In genomic region chr9:24351402-24351801, GRCm38 (mm10) we compare ENCODE assay signal across 25 mouse cellular contexts.
DNase-seq lines count a peak whose midpoint lies in the region; ATAC-seq and TF ChIP-seq lines count a peak whose summit lies in the region.
"Had no signal": no experiment of that assay in that cellular context is flagged by ENCODE, and none has a peak within 500 bp of the region (broad histone marks: within the 10 kb centered on the region; RNA-seq: fewer than 3 reads in every experiment).

No protein-coding gene starts in this region.

- H3K4me3 ChIP-seq in hindbrain, embryonic 13.5 days: no peak overlapping the region
- H3K4me3 ChIP-seq in hindbrain, embryonic 10.5 days: no peak overlapping the region
- H3K4me3 ChIP-seq in stomach, embryonic 14.5 days (ENCODE audit: low read depth, low read length): no peak overlapping the region
- no peak overlapping the region for H3K4me3 ChIP-seq in stomach, postnatal 0 days (ENCODE audit: low read depth, low read length)
- H3K4me3 ChIP-seq: embryonic facial prominence, embryonic 10.5 days; embryonic facial prominence, embryonic 12.5 days; forebrain, embryonic 13.5 days; forebrain, embryonic 15.5 days had no signal

- no peak overlapping the region for H3K9ac ChIP-seq in hindbrain, embryonic 13.5 days
- H3K9ac ChIP-seq in stomach, embryonic 14.5 days (replicated peaks; ENCODE audit: low read depth, low read length): no peak overlapping the region
- H3K9ac ChIP-seq in stomach, postnatal 0 days (ENCODE audit: low read length): no peak overlapping the region
- H3K9ac ChIP-seq: embryonic facial prominence, embryonic 12.5 days; forebrain, embryonic 13.5 days; forebrain, embryonic 15.5 days had no signal

- H3K4me2 ChIP-seq in hindbrain, embryonic 13.5 days: no peak overlapping the region
- no peak overlapping the region for H3K4me2 ChIP-seq in stomach, embryonic 14.5 days (replicated peaks; ENCODE audit: low read depth, low read length)
- H3K4me2 ChIP-seq in stomach, postnatal 0 days (replicated peaks; ENCODE audit: low read depth): no peak overlapping the region
- H3K4me2 ChIP-seq: embryonic facial prominence, embryonic 12.5 days; forebrain, embryonic 13.5 days; forebrain, embryonic 15.5 days had no signal

- no peaks in the 10 kb centered on the region for H3K9me3 ChIP-seq in hindbrain, embryonic 13.5 days
- no peaks in the 10 kb centered on the region for H3K9me3 ChIP-seq in hindbrain, embryonic 10.5 days
- no peaks in the 10 kb centered on the region for H3K9me3 ChIP-seq in stomach, embryonic 14.5 days (ENCODE audit: control insufficient read depth, low read depth, low read length)
- H3K9me3 ChIP-seq in stomach, postnatal 0 days (ENCODE audit: control insufficient read depth, low read length): no peaks in the 10 kb centered on the region
- H3K9me3 ChIP-seq: embryonic facial prominence, embryonic 10.5 days; embryonic facial prominence, embryonic 12.5 days; forebrain, embryonic 13.5 days; forebrain, embryonic 15.5 days; G1E had no signal

- WGBS in hindbrain, embryonic 13.5 days: 91% methylated on average over 3 of the region's 3 CpGs
- WGBS in hindbrain, embryonic 10.5 days: 91% methylated on average over 3 of the region's 3 CpGs
- 85% methylated on average over 3 of the region's 3 CpGs for WGBS in stomach, embryonic 14.5 days
- 100% methylated on average over 3 of the region's 3 CpGs for WGBS in stomach, postnatal 0 days

- intact Hi-C loops in heart, postnatal 25 days (cut with DNase I): no loop called here

- H3K27ac ChIP-seq in hindbrain, embryonic 13.5 days: no peak overlapping the region
- no peak overlapping the region for H3K27ac ChIP-seq in hindbrain, embryonic 10.5 days
- no peak overlapping the region for H3K27ac ChIP-seq in stomach, embryonic 14.5 days (ENCODE audit: low read length)
- H3K27ac ChIP-seq in stomach, postnatal 0 days (replicated peaks): no peak overlapping the region
- H3K27ac ChIP-seq: embryonic facial prominence, embryonic 10.5 days; embryonic facial prominence, embryonic 12.5 days; forebrain, embryonic 13.5 days; forebrain, embryonic 15.5 days had no signal

- DNase-seq in adrenal gland, postnatal 25 days: peak; percentile 2
- DNase-seq in adrenal gland, adult 8-10 months: no peak
- peak; percentile 74 for DNase-seq in heart, adult 11 months
- no peak for DNase-seq in heart, postnatal 25 days (ENCODE audit: low spot score)
- no peak for DNase-seq in hindbrain, embryonic 10.5 days (ENCODE audit: low spot score)
- no peak for DNase-seq in stomach, postnatal 0 days (ENCODE audit: low spot score)
- DNase-seq: adrenal gland, postnatal 10 days; adrenal gland, postnatal 36 days; B cell, adult 2 months; cerebellum, adult 11-12 months; cerebellum, adult 2 months; cerebellum, adult 9-10 months; cerebellum, postnatal 10 days; cerebellum, postnatal 25 days had no signal

- TF ChIP-seq EP300 in stomach, postnatal 0 days (optimal IDR thresholded peaks at IDR 0.05): no peak

- H3K27me3 ChIP-seq in hindbrain, embryonic 13.5 days: no peaks in the 10 kb centered on the region
- H3K27me3 ChIP-seq in hindbrain, embryonic 10.5 days (ENCODE audit: insufficient read depth, poor library complexity, severe bottlenecking): no peaks in the 10 kb centered on the region
- H3K27me3 ChIP-seq in stomach, embryonic 14.5 days (ENCODE audit: control insufficient read depth, insufficient read depth, low read length): no peaks in the 10 kb centered on the region
- no peaks in the 10 kb centered on the region for H3K27me3 ChIP-seq in stomach, postnatal 0 days (ENCODE audit: control insufficient read depth, insufficient read depth, low read length)
- H3K27me3 ChIP-seq: CH12.LX; embryonic facial prominence, embryonic 12.5 days; forebrain, embryonic 13.5 days; forebrain, embryonic 15.5 days; Patski had no signal

- no peaks in the 10 kb centered on the region for H3K4me1 ChIP-seq in hindbrain, embryonic 13.5 days (replicated peaks)
- H3K4me1 ChIP-seq in hindbrain, embryonic 10.5 days (replicated peaks): no peaks in the 10 kb centered on the region
- H3K4me1 ChIP-seq in stomach, embryonic 14.5 days (ENCODE audit: control insufficient read depth, insufficient read depth, low read length): no peaks in the 10 kb centered on the region
- H3K4me1 ChIP-seq in stomach, postnatal 0 days (replicated peaks; ENCODE audit: control insufficient read depth, insufficient read depth): no peaks in the 10 kb centered on the region
- H3K4me1 ChIP-seq: embryonic facial prominence, embryonic 10.5 days; embryonic facial prominence, embryonic 12.5 days; forebrain, embryonic 15.5 days had no signal

- no peaks in the 10 kb centered on the region for H3K36me3 ChIP-seq in hindbrain, embryonic 13.5 days
- H3K36me3 ChIP-seq in hindbrain, embryonic 10.5 days: no peaks in the 10 kb centered on the region
- H3K36me3 ChIP-seq in stomach, embryonic 14.5 days (ENCODE audit: control insufficient read depth, insufficient read depth, low read length): no peaks in the 10 kb centered on the region
- H3K36me3 ChIP-seq in stomach, postnatal 0 days (ENCODE audit: control insufficient read depth, insufficient read depth, low read length): no peaks in the 10 kb centered on the region
- H3K36me3 ChIP-seq: embryonic facial prominence, embryonic 10.5 days; embryonic facial prominence, embryonic 12.5 days; forebrain, embryonic 15.5 days; G1E had no signal

- 0 out of 2 replicates have a peak, but pooled peaks have one; percentile 24 for ATAC-seq in hindbrain, embryonic 13.5 days (ENCODE audit: low FRiP score)
- 0 out of 2 replicates have a peak, but pooled peaks have one; percentile 28 for ATAC-seq in stomach, embryonic 14.5 days (ENCODE audit: insufficient number of reproducible peaks, insufficient read depth, low FRiP score, low read depth)
- no peak for ATAC-seq in stomach, postnatal 0 days (ENCODE audit: low FRiP score, low TSS enrichment)
- ATAC-seq: activated CD4-positive, CD25-positive, alpha-beta regulatory T cell, adult 4 months; CD4-positive, CD25-positive, alpha-beta regulatory T cell, adult 4 months; forebrain, embryonic 13.5 days; forebrain, embryonic 15.5 days; Patski had no signal

- TF ChIP-seq CTCF in stomach, postnatal 0 days (IDR thresholded peaks at IDR 0.05; ENCODE audit: low read depth): no peak

Comparison
In these comparisons a context has a peak if more than half of its experiments do, and no peak if none do; other contexts are left out.
1. DNase-seq: peak in adrenal gland, postnatal 25 days (single experiment) and heart, adult 11 months (single experiment); none in adrenal gland, adult 8-10 months (single experiment), heart, postnatal 25 days (single experiment), hindbrain, embryonic 10.5 days (single experiment) and stomach, postnatal 0 days (single experiment).